Mouse (Mus musculus) kidney, postnatal 0 days (tissue): Measurements from ENCODE around the gene Dmp1. TPM values are rescaled to one million over a fixed set of nuclear protein-coding genes. Genes with fewer than 3 reads are reported as not detected.

ENCODE experiments used
- ATAC-seq: fragments of 200-750 bp; cut with Nextera tagmentation; replicated peaks from 2 replicates; pipeline ENCODE4 v1.8.0; 2017; ENCODE audit warnings: low read depth, moderate number of reproducible peaks, moderate TSS enrichment, moderate library complexity; ENCODE audit not compliant: low FRiP score
- DNase-seq: peaks from one replicate; pipeline ENCODE4 v3.0.0-alpha.2; 2016; ENCODE audit warnings: low spot score
- H3K27ac ChIP-seq: fragments of 300-500 bp; sonication (generic); 2 replicates; pipeline ENCODE4 v1.5.1; 2014; ENCODE audit warnings: mild to moderate bottlenecking
- H3K27me3 ChIP-seq: fragments of 300-500 bp; sonication (generic); 2 replicates; pipeline ENCODE4 v1.6.1; 2014; ENCODE audit warnings: low read length, mixed read lengths; ENCODE audit not compliant: insufficient read depth
- H3K36me3 ChIP-seq: fragments of 300-500 bp; sonication (generic); 2 replicates; pipeline ENCODE4 v1.6.1; 2014; ENCODE audit warnings: low read length, mixed read lengths; ENCODE audit not compliant: insufficient read depth
- H3K4me1 ChIP-seq: fragments of 300-500 bp; sonication (generic); replicated peaks from 2 replicates; pipeline ENCODE4 v1.6.1; 2014; ENCODE audit warnings: antibody characterized with exemption, low read length, mixed read lengths; ENCODE audit not compliant: insufficient read depth
- H3K4me2 ChIP-seq: fragments of 300-500 bp; sonication (generic); 2 replicates; pipeline ENCODE4 v1.6.1; 2014; ENCODE audit warnings: mild to moderate bottlenecking, low read length, moderate library complexity, mixed read lengths
- H3K4me3 ChIP-seq: fragments of 300-500 bp; sonication (generic); replicated peaks from 2 replicates; pipeline ENCODE4 v1.5.1; 2014; ENCODE audit warnings: low read depth, low read length
- H3K9ac ChIP-seq: fragments of 300-500 bp; sonication (generic); 2 replicates; pipeline ENCODE4 v1.6.1; 2014; ENCODE audit warnings: low read depth, low read length
- H3K9me3 ChIP-seq: fragments of 300-500 bp; sonication (generic); replicated peaks from 2 replicates; pipeline ENCODE4 v1.6.1; 2016; ENCODE audit warnings: low read length, inconsistent platforms, mixed read lengths
- CTCF ChIP-seq: IDR thresholded peaks from 2 replicates; pipeline ENCODE4 v1.5.1; 2016; ENCODE audit warnings: antibody characterized with exemption, low read depth, mild to moderate bottlenecking, moderate library complexity
- whole genome bisulfite sequencing: fragments of 180-500 bp; shearing (Covaris S2); extraction: QIAGEN DNeasy Blood & Tissue Kit; methylation state at CpG from one replicate; pipeline ENCODE4 v1.1.7; 2014; 5-methylcytosine and 5-hydroxymethylcytosine counted together
- polyA plus RNA-seq: library from polyadenylated mRNA; unstranded; fragments of >200 nt; fragmentation: Nextera tagmentation; extraction: Ambion mirVana; gene quantifications from 2 replicates; pipeline ENCODE4 v1.2.1, GENCODE M21; 2015

The Dmp1 gene
- polyA plus RNA-seq, 1 experiment from 2014 or later = 0.16 TPM

GRCm38 (mm10) chr5:104224299-104224698 lies 21.9 kb downstream of the Dmp1 start:
- Histone ChIP-seq H3K9ac (no peak overlapping the region), H3K4me3 (no peak overlapping the region), H3K27ac (no peak overlapping the region), H3K36me3 (no peaks in the 10 kb centered on the region), H3K4me2 (no peak overlapping the region), H3K9me3 (no peaks in the 10 kb centered on the region), H3K4me1 (no peaks in the 10 kb centered on the region), H3K27me3 (no peaks in the 10 kb centered on the region)
- TF ChIP-seq CTCF = no peak
- 73% methylated on average over 3 of the region's 3 CpGs for WGBS
- DNase-seq (no peak), ATAC-seq (no peak)

DNA sequence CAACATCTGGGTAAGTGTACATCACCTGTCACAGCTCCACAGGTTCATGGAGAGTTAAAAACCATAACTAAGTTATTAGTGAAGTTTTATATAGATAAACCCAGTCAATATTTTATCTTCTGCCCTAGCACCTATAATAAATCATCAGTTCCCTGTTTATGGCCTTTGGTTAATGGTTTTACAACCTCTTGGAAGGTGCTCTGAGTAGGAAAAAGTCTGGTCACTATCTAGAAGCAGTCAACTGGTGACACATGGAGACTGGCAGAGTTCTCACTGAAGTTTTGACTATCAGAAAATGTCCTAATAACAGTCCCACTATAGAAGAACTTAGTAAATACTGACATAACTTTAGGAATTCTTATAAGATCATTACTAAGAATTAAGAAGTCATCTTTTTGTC lies 22.3 kb downstream of the Dmp1 start:
- no peak for TF ChIP-seq CTCF
- no peak overlapping the region for H3K4me2 ChIP-seq
- DNase-seq (no peak), ATAC-seq (no peak)
- no peaks in the 10 kb centered on the region for H3K9me3 ChIP-seq
- H3K4me3 ChIP-seq = no peak overlapping the region
- no peak overlapping the region for H3K9ac ChIP-seq
- no peaks in the 10 kb centered on the region for H3K27me3 ChIP-seq
- no peaks in the 10 kb centered on the region for H3K4me1 ChIP-seq
- H3K36me3 ChIP-seq = no peaks in the 10 kb centered on the region
- H3K27ac ChIP-seq = no peak overlapping the region

DNA sequence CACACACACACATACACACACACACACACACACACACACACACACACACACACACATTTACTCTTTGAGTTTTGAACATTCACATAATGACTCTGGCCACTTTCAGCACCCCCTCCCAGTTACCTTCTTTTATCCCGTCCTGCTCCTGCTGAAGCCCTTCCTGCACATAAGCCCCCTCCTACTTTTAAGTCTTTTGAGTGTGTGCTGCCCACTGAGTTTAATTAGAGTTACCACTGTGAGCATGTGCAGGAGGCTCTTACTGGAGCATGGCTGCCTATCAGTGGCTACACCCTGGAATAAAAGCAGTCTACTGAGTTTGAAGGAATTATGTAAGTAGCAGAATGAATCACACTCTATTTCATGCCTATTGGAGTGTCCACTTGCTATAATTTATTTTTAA lies 26.1 kb downstream of the Dmp1 start:
- ATAC-seq (no peak), DNase-seq (no peak)
- H3K27me3 ChIP-seq = no peaks in the 10 kb centered on the region
- no peak for TF ChIP-seq CTCF
- no peaks in the 10 kb centered on the region for H3K9me3 ChIP-seq
- 61% methylated on average over 1 of the region's 1 CpGs for WGBS
- H3K4me1 ChIP-seq = no peaks in the 10 kb centered on the region
- no peak overlapping the region for H3K27ac ChIP-seq
- H3K4me3 ChIP-seq = no peak overlapping the region
- H3K9ac ChIP-seq = no peak overlapping the region
- no peak overlapping the region for H3K4me2 ChIP-seq
- H3K36me3 ChIP-seq = no peaks in the 10 kb centered on the region

DNA sequence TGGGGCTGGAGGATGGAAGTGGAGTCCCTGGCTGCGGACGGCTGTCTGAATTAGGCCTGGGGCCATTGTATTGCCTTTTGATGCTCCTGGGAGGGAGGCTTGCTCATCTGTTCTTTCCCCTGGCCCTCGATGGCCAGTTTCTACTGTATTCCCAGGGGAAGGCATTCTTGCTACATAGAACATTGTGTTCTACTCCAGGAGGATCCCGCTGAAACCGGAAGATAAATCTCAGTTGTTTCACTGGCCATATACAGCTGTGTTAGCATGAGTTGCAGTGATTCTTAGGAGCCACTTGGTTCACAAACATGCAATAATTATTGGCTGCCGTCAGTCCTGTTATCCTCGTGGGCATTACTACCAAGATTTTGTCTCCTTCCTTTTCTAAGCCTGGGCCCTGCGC lies 34.3 kb downstream of the Dmp1 start:
- WGBS = 76% methylated on average over 8 of the region's 8 CpGs
- TF ChIP-seq CTCF = no peak
- Histone ChIP-seq H3K4me1 (no peaks in the 10 kb centered on the region; the same call in 1 of the 2 replicates), H3K27me3 (no peaks in the 10 kb centered on the region), H3K4me3 (no peak overlapping the region), H3K9me3 (no peaks in the 10 kb centered on the region), H3K4me2 (no peak overlapping the region), H3K9ac (no peak overlapping the region), H3K27ac (no peak overlapping the region), H3K36me3 (no peaks in the 10 kb centered on the region)
- DNase-seq (no peak), ATAC-seq (no peak)

DNA sequence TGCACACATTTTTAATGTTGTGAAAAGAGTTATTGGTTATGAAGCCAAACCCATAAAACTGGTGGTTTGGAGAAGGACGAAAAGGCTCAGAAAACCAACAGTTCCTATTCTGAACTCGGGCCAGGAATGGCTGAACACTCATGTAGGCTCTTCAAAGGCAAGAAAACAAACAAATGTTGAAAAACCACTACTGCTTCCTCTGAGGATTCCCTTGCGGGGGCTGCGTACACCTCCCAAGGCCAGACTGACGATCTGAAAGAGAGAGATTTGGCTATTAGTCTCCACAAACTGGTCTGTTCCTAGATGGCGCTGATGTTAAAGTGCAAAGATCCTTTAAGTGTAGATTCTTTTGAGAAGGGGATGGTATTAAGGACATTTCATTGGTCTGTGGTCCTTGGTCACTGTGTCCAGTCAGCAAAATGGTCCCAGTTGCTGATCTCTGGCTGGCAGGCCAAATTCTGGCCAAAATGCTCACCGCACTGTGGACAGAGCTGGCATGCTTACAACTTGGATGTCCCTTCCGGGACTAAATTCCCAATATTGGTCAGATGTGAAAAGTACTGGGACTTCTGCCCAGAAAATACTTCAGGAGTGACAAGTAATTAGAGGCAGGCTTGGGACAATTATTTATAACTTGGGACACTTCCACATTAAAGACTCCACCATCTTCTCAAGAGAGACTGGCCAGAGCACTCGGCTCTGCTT lies 37.4 kb downstream of the Dmp1 start:
- Histone ChIP-seq H3K9me3 (no peaks in the 10 kb centered on the region), H3K27me3 (no peaks in the 10 kb centered on the region), H3K4me3 (no peak overlapping the region), H3K36me3 (no peaks in the 10 kb centered on the region), H3K4me2 (no peak overlapping the region), H3K27ac (no peak overlapping the region), H3K9ac (no peak overlapping the region), H3K4me1 (no peaks in the 10 kb centered on the region; the same call in 1 of the 2 replicates)
- WGBS = 57% methylated on average over 9 of the region's 9 CpGs
- DNase-seq (peak; percentile 73), ATAC-seq (no peak)
- no peak for TF ChIP-seq CTCF

- Histone ChIP-seq H3K36me3 (no peaks in the 10 kb centered on the region), H3K4me2 (no peak overlapping the region), H3K27ac (no peak overlapping the region), H3K9ac (no peak overlapping the region), H3K9me3 (no peaks in the 10 kb centered on the region), H3K4me3 (no peak overlapping the region), H3K27me3 (no peaks in the 10 kb centered on the region), H3K4me1 (no peaks in the 10 kb centered on the region; the same call in 1 of the 2 replicates)
- DNase-seq = no peak
- 39% methylated on average over 2 of the region's 2 CpGs for WGBS
- ATAC-seq = no peak
- TF ChIP-seq CTCF = no peak
Observed at GRCm38 (mm10) chr5:104244261-104244660, 41.8 kb downstream of the Dmp1 start.

GRCm38 (mm10) chr5:104251811-104252210 lies 49.4 kb downstream of the Dmp1 start:
- no peak for TF ChIP-seq CTCF
- Histone ChIP-seq H3K36me3 (no peaks in the 10 kb centered on the region), H3K27me3 (no peaks in the 10 kb centered on the region), H3K27ac (no peak overlapping the region), H3K9ac (no peak overlapping the region), H3K4me3 (no peak overlapping the region), H3K4me1 (no peaks in the 10 kb centered on the region), H3K4me2 (no peak overlapping the region), H3K9me3 (no peaks in the 10 kb centered on the region)
- DNase-seq (no peak), ATAC-seq (no peak)
- 80% methylated on average over 5 of the region's 5 CpGs for WGBS
